Mouse (Mus musculus) E14TG2a.4 (cell line): ENCODE results near the gene Tfrc.

Experiments
- CTCF ChIP-seq: conservative IDR thresholded peaks from 2 replicates; pipeline ENCODE4 v1.5.1; 2014; ENCODE audit warnings: low read length
- NANOG ChIP-seq: IDR thresholded peaks from 2 replicates; pipeline ENCODE4 v1.6.1; 2014; ENCODE audit warnings: borderline replicate concordance, low read length, mixed read lengths
- POU5F1 ChIP-seq: IDR thresholded peaks from 2 replicates; pipeline ENCODE4 v1.6.1; 2014; ENCODE audit warnings: low read length, borderline replicate concordance

DNA sequence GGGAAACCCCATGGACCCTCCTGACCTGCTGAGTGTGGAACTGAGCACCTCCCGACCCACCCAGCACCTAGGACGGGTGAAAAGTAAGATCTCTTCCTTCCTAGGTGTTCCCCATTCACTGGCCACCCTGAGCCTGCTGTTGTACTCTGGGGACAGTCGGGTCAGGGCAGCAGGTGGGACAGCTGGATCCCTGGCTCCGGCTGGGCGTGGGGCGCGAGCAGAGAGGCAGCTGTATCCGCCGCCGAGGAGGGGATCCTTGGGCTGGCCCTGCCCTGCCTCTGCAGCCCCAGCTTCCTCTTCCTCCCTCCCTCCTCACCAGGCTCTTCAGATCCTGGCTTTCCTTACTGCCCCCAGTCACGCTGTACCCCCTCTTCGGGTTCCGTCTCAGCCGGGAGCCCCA, 69.2 kb downstream of the Tfrc start:
- TF ChIP-seq CTCF: no peak
- TF ChIP-seq NANOG: no peak
- no peak for TF ChIP-seq POU5F1
